Mouse (Mus musculus) olfactory bulb, adult 2 months (tissue): ENCODE measurements around the gene Fgfr2. TPM values are rescaled to one million over a fixed set of nuclear protein-coding genes. Genes with fewer than 3 reads are reported as not detected.

Experiments used
- H3K27ac ChIP-seq: fragments of 200-500 bp; 2 replicates; pipeline ENCODE4 v1.5.1; 2012; ENCODE audit warnings: low read depth, low read length; ENCODE audit not compliant: insufficient read depth
- H3K4me1 ChIP-seq: fragments of 200-500 bp; 2 replicates; pipeline ENCODE4 v1.6.1; 2012; ENCODE audit warnings: low read length; ENCODE audit not compliant: control insufficient read depth, insufficient read depth
- H3K4me3 ChIP-seq: fragments of 200-500 bp; 2 replicates; pipeline ENCODE4 v1.5.1; 2012; ENCODE audit warnings: mild to moderate bottlenecking, low read depth, low read length, moderate library complexity; ENCODE audit not compliant: insufficient read depth
- CTCF ChIP-seq: fragments of 200-500 bp; IDR thresholded peaks from 2 replicates; pipeline ENCODE4 v1.5.1; 2012; ENCODE audit warnings: low read depth, mild to moderate bottlenecking, low read length, moderate library complexity; ENCODE audit not compliant: insufficient read depth
- POLR2A ChIP-seq: fragments of 200-500 bp; IDR thresholded peaks from 2 replicates; pipeline ENCODE4 v1.6.1; 2012; ENCODE audit warnings: mild to moderate bottlenecking, low read depth, low read length, moderate library complexity; ENCODE audit not compliant: insufficient read depth
- WGBS: fragments of 180-500 bp; shearing (Covaris S2); methylation state at CpG from one replicate; pipeline ENCODE4 v1.1.7; 2018; 5-methylcytosine and 5-hydroxymethylcytosine counted together
- polyA plus RNA-seq: library from polyadenylated mRNA; stranded (reverse); fragments of >200 nt; gene quantifications from 2 replicates; pipeline ENCODE4 v1.2.4, GENCODE M21; 2012; ENCODE audit warnings: low replicate concordance; ENCODE audit not compliant: missing spikeins, insufficient read depth, insufficient read length

The Fgfr2 gene
- polyA plus RNA-seq, 1 experiment = not detected

- Histone ChIP-seq H3K4me3 (no peak overlapping the region), H3K27ac (no peak overlapping the region), H3K4me1 (peaks cover 13% of the 10 kb centered on the region)
- WGBS = 38% methylated on average over 4 of the region's 4 CpGs
- TF ChIP-seq POLR2A (no peak), CTCF (no peak)
These were observed 778.5 kb downstream of the Fgfr2 start for GRCm38 (mm10) chr7:132344606-132345005.

- no peak overlapping the region for H3K27ac ChIP-seq
- TF ChIP-seq CTCF = no peak
- TF ChIP-seq POLR2A = no peak
- 95% methylated on average over 2 of the region's 2 CpGs for WGBS
- H3K4me1 ChIP-seq = peaks cover 13% of the 10 kb centered on the region
- no peak overlapping the region for H3K4me3 ChIP-seq
These were observed 779.2 kb downstream of the Fgfr2 start for GRCm38 (mm10) chr7:132343900-132344299.

- no peak for TF ChIP-seq CTCF
- no peak for TF ChIP-seq POLR2A
- no peak overlapping the region for H3K4me3 ChIP-seq
- peaks cover 13% of the 10 kb centered on the region for H3K4me1 ChIP-seq
- H3K27ac ChIP-seq = no peak overlapping the region
- 92% methylated on average over 2 of the region's 2 CpGs for WGBS
These were observed 780.0 kb downstream of the Fgfr2 start for GRCm38 (mm10) chr7:132343146-132343545.

- no peak overlapping the region for H3K4me3 ChIP-seq
- TF ChIP-seq CTCF = no peak
- TF ChIP-seq POLR2A = no peak
- WGBS = 85% methylated on average over 14 of the region's 14 CpGs
- H3K27ac ChIP-seq = no peak overlapping the region
- peaks cover 14% of the 10 kb centered on the region for H3K4me1 ChIP-seq
These were observed 783.9 kb downstream of the Fgfr2 start for GRCm38 (mm10) chr7:132339041-132339839.

DNA sequence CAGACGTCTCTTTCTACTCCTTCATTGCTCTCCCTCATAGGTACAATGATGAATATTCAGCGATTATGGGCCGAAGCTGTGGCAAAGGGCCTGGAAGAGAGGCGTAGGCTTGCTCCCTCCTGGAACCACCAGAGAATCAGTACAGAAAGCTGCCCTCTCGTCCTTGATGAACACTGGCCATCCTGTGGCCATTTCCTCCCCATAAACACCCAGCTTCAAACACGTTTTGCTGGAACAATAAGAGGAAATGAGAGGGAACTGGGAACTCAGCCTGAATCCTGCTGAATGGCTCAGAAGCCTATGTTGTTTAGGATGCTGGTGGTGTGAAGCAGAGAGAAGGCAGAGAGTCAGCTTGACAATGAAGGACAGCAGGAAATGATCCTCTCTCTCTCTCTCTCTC lies 784.8 kb downstream of the Fgfr2 start:
- H3K27ac ChIP-seq = no peak overlapping the region
- 79% methylated on average over 6 of the region's 6 CpGs for WGBS
- TF ChIP-seq CTCF (no peak), POLR2A (no peak)
- H3K4me3 ChIP-seq = no peak overlapping the region
- peaks cover 12% of the 10 kb centered on the region for H3K4me1 ChIP-seq

GRCm38 (mm10) chr7:132337268-132337917 lies 785.8 kb downstream of the Fgfr2 start:
- TF ChIP-seq POLR2A (no peak), CTCF (no peak)
- WGBS = 77% methylated on average over 11 of the region's 11 CpGs
- no peak overlapping the region for H3K27ac ChIP-seq
- no peak overlapping the region for H3K4me3 ChIP-seq
- H3K4me1 ChIP-seq = peaks cover 15% of the 10 kb centered on the region

DNA sequence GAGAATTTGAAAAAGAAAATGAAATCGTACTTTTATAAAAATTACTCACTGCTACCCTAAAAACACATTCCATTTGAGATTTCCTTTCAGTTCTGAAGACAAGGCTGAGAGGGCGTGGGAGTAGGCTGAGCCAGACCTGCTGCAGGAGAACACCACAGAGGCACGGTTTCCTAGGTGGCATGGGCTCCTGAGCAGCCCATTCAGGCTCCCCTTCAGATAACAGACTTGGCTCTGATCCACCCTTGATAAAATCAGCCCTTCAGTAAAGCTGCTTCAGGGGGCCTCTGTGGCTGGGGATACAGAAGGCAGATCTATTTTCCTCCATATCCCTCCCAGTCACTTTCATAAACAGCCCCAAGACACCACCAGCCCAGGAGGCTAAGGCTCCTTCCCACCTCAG lies 786.4 kb downstream of the Fgfr2 start:
- Histone ChIP-seq H3K4me3 (no peak overlapping the region), H3K4me1 (peaks cover 19% of the 10 kb centered on the region), H3K27ac (no peak overlapping the region)
- no peak for TF ChIP-seq POLR2A
- no peak for TF ChIP-seq CTCF
- WGBS = 31% methylated on average over 3 of the region's 3 CpGs

- H3K4me3 ChIP-seq = no peak overlapping the region
These were observed 787.8 kb downstream of the Fgfr2 start for GRCm38 (mm10) chr7:132335367-132335766.

GRCm38 (mm10) chr7:132333078-132333477 lies 790.1 kb downstream of the Fgfr2 start:
- H3K4me1 ChIP-seq = peaks cover 20% of the 10 kb centered on the region
- TF ChIP-seq POLR2A (no peak), CTCF (no peak)
- WGBS = 97% methylated on average over 1 of the region's 1 CpGs
- no peak overlapping the region for H3K27ac ChIP-seq
- no peak overlapping the region for H3K4me3 ChIP-seq

More at GRCm38 (mm10) chr7:132335367-132335766, 787.8 kb downstream of the Fgfr2 start:
- H3K27ac ChIP-seq = no peak overlapping the region
- peaks cover 20% of the 10 kb centered on the region for H3K4me1 ChIP-seq
- no peak for TF ChIP-seq POLR2A
- no peak for TF ChIP-seq CTCF
- WGBS = 98% methylated on average over 4 of the region's 4 CpGs

- Histone ChIP-seq H3K4me3 (no peak overlapping the region), H3K4me1 (peaks cover 15% of the 10 kb centered on the region), H3K27ac (no peak overlapping the region)
- 36% methylated on average over 11 of the region's 11 CpGs for WGBS
- TF ChIP-seq CTCF (no peak), POLR2A (no peak)
These were observed 791.0 kb downstream of the Fgfr2 start for GRCm38 (mm10) chr7:132332176-132332575.
